Comparison of ENCODE assay signal across 8 mouse cellular contexts in the genomic region with DNA sequence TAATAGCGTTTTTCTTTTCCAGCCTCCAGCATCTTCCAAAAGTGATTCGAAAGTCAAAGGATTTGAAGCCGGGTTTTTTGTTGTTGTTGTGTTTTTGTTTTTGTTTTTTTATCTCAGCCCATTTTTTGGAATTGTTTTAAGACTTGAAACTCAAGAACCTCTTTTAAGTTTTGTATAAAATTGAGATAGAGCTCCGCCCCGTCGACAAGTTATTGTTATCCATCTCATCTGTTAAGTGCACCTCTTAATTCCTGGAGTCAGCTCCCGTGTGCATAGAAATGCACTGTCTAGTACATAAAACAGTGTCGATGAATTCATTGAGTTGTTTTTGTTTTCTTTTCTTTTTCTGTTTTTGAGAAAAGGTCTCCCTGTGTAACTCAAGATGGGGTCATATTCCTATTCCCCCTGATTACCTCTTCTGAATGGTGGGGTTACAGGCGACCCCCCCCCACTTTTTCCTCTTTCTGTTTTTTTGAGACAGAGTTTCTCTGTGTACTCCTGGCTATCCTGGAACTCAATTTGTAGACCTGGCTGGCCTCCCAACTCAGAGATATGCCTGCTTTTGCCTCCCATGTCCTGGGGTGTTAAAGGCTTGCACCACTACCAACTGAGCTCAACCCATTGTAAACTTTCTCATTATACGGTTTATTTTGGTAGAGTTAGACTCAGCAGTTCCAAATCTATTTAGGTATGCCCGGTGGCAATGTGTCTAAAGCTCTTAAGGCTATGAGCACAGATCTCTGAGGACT. TPM values are rescaled to one million over a fixed set of nuclear protein-coding genes. Genes with fewer than 3 reads are reported as not detected.
DNase-seq lines count a peak whose midpoint lies in the region.

No protein-coding gene starts in this region.

- peak; percentile 11 for DNase-seq in left cerebral cortex, postnatal 4 days
- no peak for DNase-seq in left cerebral cortex, adult 9 months (ENCODE audit: low spot score in 2 of 2)
- peak; percentile 26 for DNase-seq in c-Kit-positive CD71-negative TER-119-negative erythroid progenitor cells, embryonic 14.5 days (ENCODE audit: low read depth)
- DNase-seq in heart, embryonic 10.5 days (ENCODE audit: low spot score): no peak
- DNase-seq in liver: peak; percentile 37
- DNase-seq in layer of hippocampus, adult 18-20 months (ENCODE audit: low spot score in 2 of 2): no peak
- DNase-seq in urinary bladder, adult 18-20 months (ENCODE audit: low spot score in 2 of 2): no peak
- no peak for DNase-seq in layer of hippocampus, adult 9-11 months

- no peaks in the 10 kb centered on the region for H3K27me3 ChIP-seq in heart, embryonic 10.5 days (ENCODE audit: insufficient read depth, poor library complexity, severe bottlenecking)

- H3K4me3 ChIP-seq in heart, embryonic 10.5 days: peak overlapping the region; percentile 85

- H3K27ac ChIP-seq in heart, embryonic 10.5 days: peak overlapping the region; percentile 96

- no peaks in the 10 kb centered on the region for H3K36me3 ChIP-seq in heart, embryonic 10.5 days

- peaks cover 5% of the 10 kb centered on the region for H3K4me1 ChIP-seq in heart, embryonic 10.5 days

- WGBS in heart, embryonic 10.5 days: 13% methylated on average over 11 of the region's 11 CpGs

- no peaks in the 10 kb centered on the region for H3K9me3 ChIP-seq in heart, embryonic 10.5 days

- intact Hi-C loops in left cerebral cortex, postnatal 4 days (cut with DNase I): loop anchor here (5.0 kb wide), 1 partner anchor 109 kb away; the partner anchor contains the start of gene Rpl24

RNA-seq across cellular contexts. Expression of gene Senp7, which starts 28.2 kb away (rescaled TPM):
- 10 to 100 TPM; 54.3 to 65.4 TPM for total RNA-seq in left cerebral cortex, postnatal 4 days (2021)
- polyA plus RNA-seq in heart, embryonic 10.5 days (2016; fragmentation: Nextera tagmentation; extraction: Ambion mirVana): 22.4 and 23.3 TPM in 2 replicates
- total RNA-seq in layer of hippocampus, adult 18-20 months (2021): 10 to 100 TPM; 45.7 to 47.2 TPM

RNA-seq across cellular contexts. Expression of gene Trmt10c, which starts 38.7 kb away (rescaled TPM):
- 10 to 100 TPM; 10.3 to 11.2 TPM for total RNA-seq in left cerebral cortex, postnatal 4 days (2021)
- polyA plus RNA-seq in heart, embryonic 10.5 days (2016; fragmentation: Nextera tagmentation; extraction: Ambion mirVana): 24.8 and 30.2 TPM in 2 replicates
- 1 to 10 TPM; 9.1 to 9.5 TPM for total RNA-seq in layer of hippocampus, adult 18-20 months (2021)

RNA-seq across cellular contexts. Expression of gene Pcnp, which starts 46.8 kb away (rescaled TPM):
- total RNA-seq in left cerebral cortex, postnatal 4 days (2021): 100 to 1,000 TPM; 114 to 118 TPM
- 187 and 211 TPM in 2 replicates for polyA plus RNA-seq in heart, embryonic 10.5 days (2016; fragmentation: Nextera tagmentation; extraction: Ambion mirVana)
- 100 to 1,000 TPM; 158 to 171 TPM for total RNA-seq in layer of hippocampus, adult 18-20 months (2021)

Comparison
In these comparisons a context has a peak if more than half of its experiments do, and no peak if none do; other contexts are left out.
1. DNase-seq: peak in left cerebral cortex, postnatal 4 days (single experiment), c-Kit-positive CD71-negative TER-119-negative erythroid progenitor cells, embryonic 14.5 days (single experiment) and liver (single experiment); none in left cerebral cortex, adult 9 months (0 of 2), heart, embryonic 10.5 days (single experiment), layer of hippocampus, adult 18-20 months (0 of 2), urinary bladder, adult 18-20 months (0 of 2) and layer of hippocampus, adult 9-11 months (single experiment).